Mouse (Mus musculus): ENCODE data around the gene Sp1. TPM values are rescaled to one million over a fixed set of nuclear protein-coding genes. Genes with fewer than 3 reads are reported as not detected.

Gene Sp1
- polyA plus RNA-seq, 2 experiments = 17.2 to 35.7 TPM

DNA sequence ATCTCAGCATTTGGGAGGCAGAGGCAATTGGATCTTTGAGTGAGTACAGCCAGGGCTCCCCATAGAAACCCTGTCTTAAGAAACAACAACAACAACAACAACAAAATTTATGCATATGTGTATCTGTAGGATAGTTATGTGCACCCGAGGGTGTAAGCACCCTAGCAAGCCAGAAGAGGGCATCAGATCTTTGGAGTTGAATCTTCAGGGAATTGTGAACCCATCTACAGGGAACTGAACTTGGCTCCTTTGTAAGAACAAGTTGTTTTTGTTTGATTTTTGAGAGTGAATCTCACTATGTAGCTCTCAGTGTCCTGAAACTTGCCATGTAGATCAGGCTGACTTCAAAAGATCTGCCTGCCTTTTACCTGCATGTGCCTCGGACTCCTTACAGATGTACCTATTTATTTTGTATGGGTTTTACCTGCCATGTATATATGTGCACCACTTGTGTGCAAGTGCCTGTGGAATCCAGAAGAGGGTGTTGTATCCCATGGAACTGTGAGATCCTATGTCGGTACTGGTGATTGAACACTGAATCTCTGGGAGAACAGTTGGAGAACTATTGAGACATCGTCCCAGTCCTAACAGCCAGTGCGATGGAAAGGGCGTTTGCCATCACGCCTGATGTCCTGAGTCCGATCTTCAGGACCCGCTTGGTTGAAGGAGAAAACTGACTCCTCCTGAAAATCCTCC, 62.9 kb downstream of the Sp1 start:
- Histone ChIP-seq H3K36me3 (ENCODE audit: control insufficient read depth, insufficient read depth, low read length) (peaks cover 5% of the 10 kb centered on the region), H3K27me3 (ENCODE audit: control insufficient read depth, insufficient read depth, low read length) (no peaks in the 10 kb centered on the region), H3K9ac (ENCODE audit: low read depth, low read length, severe bottlenecking) (no peak overlapping the region), H3K9me3 (ENCODE audit: control insufficient read depth, low read length) (no peaks in the 10 kb centered on the region), H3K4me2 (replicated peaks; ENCODE audit: low read depth, low read length, severe bottlenecking) (no peak overlapping the region), H3K4me1 (ENCODE audit: control insufficient read depth, insufficient read depth, low read length) (peaks cover 7% of the 10 kb centered on the region; the same call in 1 of the 2 replicates), H3K27ac (replicated peaks; ENCODE audit: low read depth, low read length) (no peak overlapping the region), H3K4me3 (replicated peaks; ENCODE audit: low read length) (no peak overlapping the region)
- 95% methylated on average over 9 of the region's 9 CpGs for WGBS
- TF ChIP-seq POLR2A (IDR thresholded peaks at IDR 0.05; ENCODE audit: borderline replicate concordance, extremely low read depth, insufficient read depth, insufficient read length) = no peak
- DNase-seq (ENCODE audit: low spot score) (no peak), ATAC-seq (ENCODE audit: low FRiP score, low read depth) (no peak)

DNA sequence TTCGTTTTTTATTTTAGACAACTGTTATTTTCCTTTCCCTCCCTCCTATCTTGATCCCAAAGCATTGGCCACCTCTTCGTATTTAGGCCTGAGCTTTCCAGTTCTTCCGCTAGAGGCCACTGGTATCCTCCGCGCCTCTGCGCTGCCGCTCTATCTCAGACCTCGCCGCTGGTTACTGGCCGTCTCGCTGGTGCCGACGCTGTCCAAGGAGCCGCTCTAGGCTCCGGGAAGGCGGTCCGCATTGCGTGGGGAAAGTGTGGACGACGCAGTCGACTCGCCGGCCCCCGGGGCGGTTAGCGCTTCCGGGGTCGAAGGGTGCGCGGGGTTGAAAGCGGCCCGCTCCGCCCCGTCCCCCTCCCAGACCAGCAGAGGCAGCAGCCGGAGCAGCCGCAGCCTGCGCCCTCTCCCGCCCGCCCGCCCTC, 64.3 kb downstream of the Sp1 start, which contains the start of gene Pcbp2:
Pcbp2 (plus strand) TSS at position 357 of the 422 bp plus-strand sequence.
- Histone ChIP-seq H3K27me3 (ENCODE audit: control insufficient read depth, insufficient read depth, low read length) (no peaks in the 10 kb centered on the region), H3K36me3 (ENCODE audit: control insufficient read depth, insufficient read depth, low read length) (peaks cover 19% of the 10 kb centered on the region), H3K27ac (replicated peaks; ENCODE audit: low read depth, low read length) (peak within 1 kb of the TSS; percentile 98), H3K9me3 (ENCODE audit: control insufficient read depth, low read length) (no peaks in the 10 kb centered on the region), H3K9ac (ENCODE audit: low read depth, low read length, severe bottlenecking) (peak within 1 kb of the TSS; percentile 94), H3K4me1 (ENCODE audit: control insufficient read depth, insufficient read depth, low read length) (peaks cover 7% of the 10 kb centered on the region; the same call in 1 of the 2 replicates), H3K4me3 (replicated peaks; ENCODE audit: low read length) (peak within 1 kb of the TSS; percentile 84), H3K4me2 (replicated peaks; ENCODE audit: low read depth, low read length, severe bottlenecking) (peak within 1 kb of the TSS; percentile 52)
- TF ChIP-seq POLR2A (IDR thresholded peaks at IDR 0.05; ENCODE audit: borderline replicate concordance, extremely low read depth, insufficient read depth, insufficient read length) = 0 out of 2 replicates have a peak, but pooled peaks have one; percentile 37
- ATAC-seq (ENCODE audit: low FRiP score, low read depth) = peak; percentile 97
- DNase-seq (ENCODE audit: low spot score) = peak; percentile 98
- WGBS = under 1% methylated on average over 27 of the region's 40 CpGs

DNA sequence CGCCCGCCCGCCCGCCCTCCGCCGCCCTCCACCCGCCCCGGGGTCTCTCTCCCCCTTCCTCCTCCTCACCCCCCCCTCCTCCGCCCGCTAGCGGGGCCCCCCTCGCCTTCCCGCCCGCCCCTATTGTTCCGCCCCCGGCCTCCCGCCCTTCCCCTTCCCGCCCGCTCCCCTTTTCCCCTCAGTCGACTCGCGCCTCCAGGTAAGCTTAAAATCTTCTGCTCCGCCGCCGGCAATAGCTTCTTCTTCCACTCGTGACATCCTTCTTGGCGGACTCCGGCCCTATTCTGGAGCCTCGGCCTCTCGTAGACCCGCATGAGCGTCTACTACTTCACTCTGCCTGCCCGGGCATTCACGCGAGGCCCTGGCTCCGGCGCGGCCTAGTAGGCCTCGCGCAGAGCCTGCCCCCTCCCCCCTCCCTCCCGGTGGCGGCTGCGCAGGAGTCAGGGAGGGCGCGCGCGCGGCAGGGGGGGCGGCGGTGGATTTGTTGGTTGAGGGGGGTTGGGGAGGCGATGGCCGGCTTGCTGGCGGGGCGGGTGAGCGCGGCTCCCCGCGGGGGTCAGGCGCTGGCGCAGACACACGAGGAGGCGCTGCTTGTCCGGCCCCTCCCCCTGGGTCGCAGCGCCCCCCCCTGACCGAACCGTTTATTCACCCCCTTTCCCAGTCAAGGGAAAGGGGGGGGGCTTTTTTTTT, 64.8 kb downstream of the Sp1 start:
- no peak for TF ChIP-seq POLR2A (IDR thresholded peaks at IDR 0.05; ENCODE audit: borderline replicate concordance, extremely low read depth, insufficient read depth, insufficient read length)
- H3K27ac ChIP-seq (replicated peaks; ENCODE audit: low read depth, low read length) = peak overlapping the region; percentile 98
- H3K9me3 ChIP-seq (ENCODE audit: control insufficient read depth, low read length) = no peaks in the 10 kb centered on the region
- H3K9ac ChIP-seq (ENCODE audit: low read depth, low read length, severe bottlenecking) = peak overlapping the region; percentile 94
- H3K4me1 ChIP-seq (ENCODE audit: control insufficient read depth, insufficient read depth, low read length) = peaks cover 7% of the 10 kb centered on the region; the same call in 1 of the 2 replicates
- DNase-seq (ENCODE audit: low spot score) (peak; percentile 85), ATAC-seq (ENCODE audit: low FRiP score, low read depth) (peak; percentile 62)
- 2% methylated on average over 22 of the region's 67 CpGs for WGBS
- no peaks in the 10 kb centered on the region for H3K27me3 ChIP-seq (ENCODE audit: control insufficient read depth, insufficient read depth, low read length)
- H3K36me3 ChIP-seq (ENCODE audit: control insufficient read depth, insufficient read depth, low read length) = peaks cover 24% of the 10 kb centered on the region
- peak overlapping the region; percentile 84 for H3K4me3 ChIP-seq (replicated peaks; ENCODE audit: low read length)
- peak overlapping the region; percentile 52 for H3K4me2 ChIP-seq (replicated peaks; ENCODE audit: low read depth, low read length, severe bottlenecking)

DNA sequence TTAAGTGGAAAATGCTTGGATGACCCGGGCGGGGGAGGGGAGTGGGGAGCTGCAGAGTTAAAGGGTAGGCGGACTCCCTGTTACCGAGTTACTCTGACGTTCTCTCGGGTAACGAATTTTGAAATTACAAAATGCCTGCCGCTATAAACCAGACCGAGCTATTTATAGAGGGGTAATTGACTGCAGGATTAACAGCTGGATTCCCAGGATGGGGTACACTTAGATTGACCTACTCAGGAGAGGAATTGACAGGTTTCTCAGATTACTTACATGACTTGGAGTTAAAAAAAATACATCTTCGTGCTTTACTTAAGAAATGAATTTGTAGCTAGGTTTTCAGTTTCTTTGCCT, 65.3 kb downstream of the Sp1 start:
- peak overlapping the region; percentile 84 for H3K4me3 ChIP-seq (replicated peaks; ENCODE audit: low read length)
- H3K9ac ChIP-seq (ENCODE audit: low read depth, low read length, severe bottlenecking) = peak overlapping the region; percentile 94

DNA sequence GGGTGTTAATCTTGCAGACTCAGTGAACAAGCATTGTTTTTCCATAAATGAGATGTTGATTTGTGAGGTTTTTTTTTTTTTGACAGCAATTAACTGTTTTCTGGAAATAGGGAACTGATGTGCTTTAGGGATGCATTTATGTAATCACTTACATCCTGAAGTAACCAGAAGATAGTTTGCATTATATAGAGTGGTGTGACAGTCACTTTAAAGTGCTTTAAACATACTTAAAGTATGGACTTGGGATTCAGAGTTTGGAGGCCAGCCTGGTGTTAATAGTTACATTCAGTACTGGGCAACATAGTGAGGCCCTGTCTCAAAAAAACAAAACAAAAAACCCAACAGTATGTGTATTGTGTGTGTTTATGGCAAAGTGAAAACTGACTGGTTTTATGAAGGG, 65.8 kb downstream of the Sp1 start:
- H3K4me2 ChIP-seq (replicated peaks; ENCODE audit: low read depth, low read length, severe bottlenecking) = peak overlapping the region; percentile 52
- peaks cover 34% of the 10 kb centered on the region for H3K36me3 ChIP-seq (ENCODE audit: control insufficient read depth, insufficient read depth, low read length)
- no peak for ATAC-seq (ENCODE audit: low FRiP score, low read depth)
- no peak overlapping the region for H3K27ac ChIP-seq (replicated peaks; ENCODE audit: low read depth, low read length)
- no peak for TF ChIP-seq POLR2A (IDR thresholded peaks at IDR 0.05; ENCODE audit: borderline replicate concordance, extremely low read depth, insufficient read depth, insufficient read length)
- no peaks in the 10 kb centered on the region for H3K9me3 ChIP-seq (ENCODE audit: control insufficient read depth, low read length)
- H3K4me3 ChIP-seq (replicated peaks; ENCODE audit: low read length) = peak overlapping the region; percentile 84
- no peak for DNase-seq (ENCODE audit: low spot score)
- H3K4me1 ChIP-seq (ENCODE audit: control insufficient read depth, insufficient read depth, low read length) = peaks cover 7% of the 10 kb centered on the region; the same call in 1 of the 2 replicates
- H3K9ac ChIP-seq (ENCODE audit: low read depth, low read length, severe bottlenecking) = peak overlapping the region; percentile 94
- H3K27me3 ChIP-seq (ENCODE audit: control insufficient read depth, insufficient read depth, low read length) = no peaks in the 10 kb centered on the region

More for the DNA sequence above, 65.3 kb downstream of the Sp1 start:
- Histone ChIP-seq H3K4me1 (ENCODE audit: control insufficient read depth, insufficient read depth, low read length) (peaks cover 7% of the 10 kb centered on the region; the same call in 1 of the 2 replicates), H3K9me3 (ENCODE audit: control insufficient read depth, low read length) (no peaks in the 10 kb centered on the region), H3K4me2 (replicated peaks; ENCODE audit: low read depth, low read length, severe bottlenecking) (peak overlapping the region; percentile 52), H3K27me3 (ENCODE audit: control insufficient read depth, insufficient read depth, low read length) (no peaks in the 10 kb centered on the region), H3K27ac (replicated peaks; ENCODE audit: low read depth, low read length) (peak overlapping the region; percentile 98), H3K36me3 (ENCODE audit: control insufficient read depth, insufficient read depth, low read length) (peaks cover 29% of the 10 kb centered on the region)
- no peak; the same call in 1 of the 2 replicates for ATAC-seq (ENCODE audit: low FRiP score, low read depth)
- DNase-seq (ENCODE audit: low spot score) = no peak
- 4% methylated on average over 10 of the region's 10 CpGs for WGBS
- no peak for TF ChIP-seq POLR2A (IDR thresholded peaks at IDR 0.05; ENCODE audit: borderline replicate concordance, extremely low read depth, insufficient read depth, insufficient read length)
